Mouse (Mus musculus) liver, embryonic 14.5 days (tissue): Measurements from ENCODE around the gene Slc12a1.

Experiments used
- CTCF ChIP-seq: IDR thresholded peaks from 2 replicates; pipeline ENCODE4 v1.5.1; 2016; ENCODE audit warnings: antibody characterized with exemption, low read depth, control low read depth
- EP300 ChIP-seq: IDR thresholded peaks from 2 replicates; pipeline ENCODE4 v1.6.1; 2016; ENCODE audit warnings: antibody characterized with exemption, low read depth

DNA sequence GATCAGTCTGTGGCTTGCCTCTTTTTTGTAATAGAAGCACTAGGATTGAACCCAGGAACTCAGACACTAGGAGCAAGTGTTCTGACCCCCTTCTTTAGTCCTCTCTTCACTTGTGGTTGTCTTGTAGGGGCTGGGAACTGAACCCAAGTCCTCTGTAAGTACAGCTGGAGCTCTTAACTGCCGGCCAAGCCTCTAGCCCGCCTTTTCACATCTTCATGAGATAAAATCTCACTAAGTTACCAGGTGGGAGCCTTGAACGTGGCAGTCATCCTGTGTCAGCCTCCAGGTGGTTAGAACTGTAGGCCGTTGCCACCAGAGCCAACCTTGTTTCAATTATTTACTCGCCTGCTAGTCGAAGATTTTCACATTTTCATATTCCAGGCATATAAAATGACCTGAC is 101.4 kb downstream of the Slc12a1 start:
- TF ChIP-seq CTCF (no peak), EP300 (no peak)
